Mouse (Mus musculus) kidney, adult 2 months (tissue): ENCODE data around the gene Mt4. TPM values are rescaled to one million over a fixed set of nuclear protein-coding genes. Genes with fewer than 3 reads are reported as not detected.
A peak's percentile ranks its signal among the peaks of the same experiment; 100 is the strongest.

Experiments
- DNase-seq: peaks from one replicate; pipeline ENCODE4 v3.0.0; 2021
- H3K27ac ChIP-seq: fragments of 200-500 bp; 2 replicates; pipeline ENCODE4 v1.5.1; 2012; ENCODE audit warnings: low read depth, low read length, control low read depth, inconsistent platforms; ENCODE audit not compliant: insufficient read depth
- H3K27me3 ChIP-seq: fragments of 200-500 bp; replicated peaks from 2 replicates; pipeline ENCODE4 v1.6.1; 2012; ENCODE audit warnings: mild to moderate bottlenecking, moderate library complexity, low read length, inconsistent platforms; ENCODE audit not compliant: control insufficient read depth, insufficient read depth
- H3K36me3 ChIP-seq: fragments of 200-500 bp; 2 replicates; pipeline ENCODE4 v1.6.1; 2012; ENCODE audit warnings: mild to moderate bottlenecking, moderate library complexity, low read length, inconsistent platforms; ENCODE audit not compliant: control insufficient read depth, insufficient read depth
- H3K4me1 ChIP-seq: fragments of 200-500 bp; 2 replicates; pipeline ENCODE4 v1.6.1; 2011; ENCODE audit warnings: low read length; ENCODE audit not compliant: control insufficient read depth, insufficient read depth
- H3K4me3 ChIP-seq: fragments of 200-500 bp; 2 replicates; pipeline ENCODE4 v1.5.1; 2011; ENCODE audit warnings: mild to moderate bottlenecking, low read depth, low read length, control low read depth; ENCODE audit not compliant: insufficient read depth
- CTCF ChIP-seq: fragments of 200-500 bp; conservative IDR thresholded peaks from 2 replicates; pipeline ENCODE4 v1.5.1; 2011; ENCODE audit warnings: low read depth, mild to moderate bottlenecking, control low read depth, low read length, moderate library complexity, mixed read lengths; ENCODE audit not compliant: insufficient read depth, insufficient read length
- POLR2A ChIP-seq: fragments of 200-500 bp; IDR thresholded peaks from one replicate; pipeline ENCODE4 v1.6.1; 2011; ENCODE audit warnings: low read depth, low read length, control low read depth
- WGBS: fragments of 180-500 bp; shearing (Covaris S2); methylation state at CpG from one replicate; pipeline ENCODE4 v1.1.7; 2018; 5-methylcytosine and 5-hydroxymethylcytosine counted together
- polyA plus RNA-seq: library from polyadenylated mRNA; depleted of rRNA; stranded (reverse); fragments of >200 nt; gene quantifications from 2 replicates; pipeline ENCODE4 v1.2.3, GENCODE M21; 2012

The Mt4 gene
- polyA plus RNA-seq, 1 experiment, result not detected

DNA sequence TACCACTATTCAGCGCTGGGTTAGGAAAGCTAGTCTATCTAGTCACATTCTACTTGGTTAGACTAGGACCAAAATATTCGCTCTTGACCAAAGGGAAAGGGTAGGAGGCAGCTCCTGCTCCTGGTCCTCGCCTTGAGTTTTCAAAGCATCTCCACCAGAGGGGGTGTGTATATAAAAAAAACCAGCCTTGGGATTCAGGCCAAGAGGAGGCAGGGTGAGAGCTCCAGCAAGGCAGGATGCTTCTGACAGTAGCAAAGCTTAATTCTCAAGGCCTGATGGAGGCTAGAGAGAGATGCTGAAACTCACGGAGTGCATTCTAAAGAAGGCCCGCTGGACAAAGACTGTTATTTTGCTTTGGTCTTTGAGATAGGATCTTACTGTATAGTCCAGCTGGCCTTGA lies 32.9 kb upstream of the Mt4 start:
- Histone ChIP-seq H3K27me3 (no peaks in the 10 kb centered on the region), H3K4me1 (no peaks in the 10 kb centered on the region), H3K4me3 (no peak overlapping the region), H3K36me3 (no peaks in the 10 kb centered on the region), H3K27ac (no peak overlapping the region)
- DNase-seq, result no peak
- no peak for TF ChIP-seq CTCF
- TF ChIP-seq POLR2A, result no peak
- 51% methylated on average over 5 of the region's 5 CpGs for WGBS

DNA sequence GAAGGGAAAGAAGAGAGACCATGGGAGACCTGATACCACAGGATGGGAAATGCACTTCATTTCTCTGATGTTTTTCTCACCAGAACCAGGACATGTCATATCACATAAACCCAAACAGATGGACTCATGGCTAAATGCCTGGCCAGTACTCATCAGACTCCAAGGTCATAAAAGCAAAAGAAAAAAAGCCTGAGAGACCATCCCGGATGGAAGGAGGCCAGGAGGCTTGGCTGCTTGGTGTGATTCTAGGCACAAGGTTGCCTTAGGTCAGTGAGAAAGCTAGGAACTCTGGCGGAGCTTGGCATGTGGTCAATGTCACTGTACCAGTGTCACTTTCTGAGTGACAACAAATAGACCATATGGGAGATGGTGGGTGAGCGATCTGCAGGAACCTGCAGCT lies 29.1 kb upstream of the Mt4 start:
- Histone ChIP-seq H3K4me3 (no peak overlapping the region), H3K27ac (no peak overlapping the region), H3K27me3 (no peaks in the 10 kb centered on the region), H3K4me1 (no peaks in the 10 kb centered on the region), H3K36me3 (no peaks in the 10 kb centered on the region)
- 66% methylated on average over 3 of the region's 3 CpGs for WGBS
- TF ChIP-seq CTCF (no peak), POLR2A (no peak)
- peak; percentile 31 for DNase-seq

DNA sequence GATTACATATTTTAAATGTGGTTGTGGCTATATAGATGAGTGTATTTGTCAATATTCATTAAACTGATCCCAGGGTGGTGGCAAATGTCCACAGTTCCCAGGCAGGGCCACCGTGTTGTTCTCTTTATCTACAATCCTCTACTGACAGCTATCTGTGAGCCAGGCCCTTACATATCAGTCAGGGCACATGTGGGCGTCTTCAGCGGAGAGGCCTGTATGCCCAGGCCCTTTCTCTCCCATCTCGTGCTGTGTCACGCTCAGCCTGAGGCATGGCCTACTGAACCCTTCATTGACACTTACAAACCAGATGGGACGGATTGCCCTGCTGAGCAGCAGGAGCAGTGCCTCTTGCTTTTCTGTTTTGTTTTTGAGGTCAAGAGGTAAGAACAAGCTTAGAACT lies 27.6 kb upstream of the Mt4 start:
- Histone ChIP-seq H3K4me3 (no peak overlapping the region), H3K27ac (no peak overlapping the region), H3K27me3 (no peaks in the 10 kb centered on the region), H3K4me1 (no peaks in the 10 kb centered on the region), H3K36me3 (no peaks in the 10 kb centered on the region)
- WGBS, result 91% methylated on average over 6 of the region's 6 CpGs
- TF ChIP-seq POLR2A, result no peak
- TF ChIP-seq CTCF, result no peak
- DNase-seq, result no peak

DNA sequence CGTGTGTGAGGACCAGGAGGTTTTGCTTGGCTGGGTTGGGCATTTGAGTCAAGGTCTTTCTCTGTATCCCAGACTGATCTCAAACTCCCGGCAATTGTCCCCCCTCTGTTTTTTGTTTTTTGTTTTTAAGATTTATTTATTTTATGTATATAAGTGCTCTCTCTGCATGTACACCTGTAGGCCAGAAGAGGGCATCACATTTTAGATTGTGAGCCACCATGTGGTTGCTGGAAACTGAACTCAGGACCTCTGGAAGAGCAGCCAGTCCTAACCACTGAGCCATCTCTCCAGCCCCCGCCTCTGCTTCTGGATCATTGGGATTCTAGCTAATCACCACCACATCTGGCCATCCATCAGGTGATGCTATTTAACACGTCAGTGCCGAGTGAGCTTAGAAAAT lies 27.2 kb upstream of the Mt4 start:
- Histone ChIP-seq H3K4me1 (no peaks in the 10 kb centered on the region), H3K4me3 (no peak overlapping the region), H3K36me3 (no peaks in the 10 kb centered on the region), H3K27me3 (no peaks in the 10 kb centered on the region), H3K27ac (no peak overlapping the region)
- no peak for TF ChIP-seq CTCF
- no peak for TF ChIP-seq POLR2A
- 79% methylated on average over 5 of the region's 5 CpGs for WGBS
- DNase-seq, result no peak

DNA sequence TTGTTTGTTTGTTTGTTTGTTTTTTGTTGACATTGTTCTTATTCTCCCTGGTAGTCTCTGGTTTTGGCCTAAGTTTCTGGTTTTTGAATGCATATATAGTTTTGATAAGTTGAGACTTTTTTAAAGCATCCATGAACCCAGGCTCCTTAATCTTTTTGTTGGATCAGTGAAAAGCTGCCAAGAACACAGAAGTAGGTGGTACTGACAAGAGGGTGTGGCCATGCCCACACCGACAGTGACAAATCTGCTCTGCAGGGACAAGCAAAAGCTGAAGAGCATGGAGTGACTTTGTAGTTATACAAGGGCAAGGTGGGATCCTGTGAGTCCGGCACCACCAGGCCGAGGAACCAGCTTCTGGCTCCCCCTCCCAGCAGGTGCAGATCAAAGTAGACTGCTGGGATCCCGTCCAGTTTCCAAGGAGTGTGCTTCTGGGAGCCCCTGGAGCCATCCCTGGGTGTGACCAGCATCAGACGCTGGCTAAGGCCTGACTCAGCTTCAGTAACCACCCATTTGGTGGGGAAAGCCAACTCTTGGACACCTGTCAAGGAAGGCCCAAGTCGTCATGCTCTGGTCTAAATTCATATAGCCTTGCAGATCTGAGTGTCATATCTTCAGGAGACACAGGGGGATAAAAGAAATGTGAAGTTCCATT lies 26.3 kb upstream of the Mt4 start:
- TF ChIP-seq POLR2A, result no peak
- no peak for TF ChIP-seq CTCF
- no peak overlapping the region for H3K27ac ChIP-seq
- no peaks in the 10 kb centered on the region for H3K27me3 ChIP-seq
- no peaks in the 10 kb centered on the region for H3K36me3 ChIP-seq
- 70% methylated on average over 6 of the region's 6 CpGs for WGBS
- no peak for DNase-seq
- no peaks in the 10 kb centered on the region for H3K4me1 ChIP-seq
- H3K4me3 ChIP-seq, result no peak overlapping the region

DNA sequence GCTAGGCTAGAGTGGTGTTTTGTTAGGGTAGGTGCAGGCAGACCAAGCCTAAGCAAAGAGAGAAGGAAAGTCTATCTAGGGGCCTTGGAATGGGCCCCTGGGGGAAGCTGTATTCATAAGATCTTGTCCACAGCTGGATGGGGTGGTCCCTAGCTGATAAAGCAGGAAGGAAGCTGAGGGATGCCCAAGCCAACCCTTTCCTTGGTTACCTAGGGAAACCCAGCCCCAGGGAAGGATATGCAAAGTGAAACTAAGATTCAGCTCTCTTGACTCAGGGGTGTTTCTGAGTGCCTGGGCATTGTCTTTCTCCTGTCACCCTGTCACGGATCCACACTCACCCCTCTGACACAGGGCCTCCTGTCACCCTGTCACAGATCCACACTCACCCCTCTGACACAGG lies 23.6 kb upstream of the Mt4 start:
- WGBS, result 72% methylated on average over 1 of the region's 1 CpGs
- H3K27me3 ChIP-seq, result no peaks in the 10 kb centered on the region; the same call in 1 of the 2 replicates
- H3K4me3 ChIP-seq, result no peak overlapping the region
- no peak overlapping the region for H3K27ac ChIP-seq
- no peaks in the 10 kb centered on the region for H3K36me3 ChIP-seq
- H3K4me1 ChIP-seq, result no peaks in the 10 kb centered on the region
- no peak for DNase-seq
- TF ChIP-seq CTCF (no peak), POLR2A (no peak)

DNA sequence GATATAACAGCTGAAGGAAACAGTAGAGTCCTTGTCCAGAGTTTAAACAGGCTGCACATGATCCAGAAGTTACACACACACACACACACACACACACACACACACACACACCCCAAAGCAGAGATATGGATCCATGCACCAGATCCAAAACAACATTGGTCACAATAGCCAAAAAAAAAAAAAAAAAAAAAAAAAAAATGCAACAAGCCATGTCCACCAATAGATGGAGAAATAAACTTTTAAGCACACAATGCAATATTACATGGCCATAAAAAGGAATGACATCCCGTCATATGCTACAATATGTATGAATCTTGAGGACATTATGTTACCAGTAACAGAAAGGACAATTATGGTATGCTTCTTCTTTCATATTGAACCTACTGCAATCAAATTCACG lies 23.0 kb upstream of the Mt4 start:
- Histone ChIP-seq H3K36me3 (no peaks in the 10 kb centered on the region), H3K4me1 (no peaks in the 10 kb centered on the region), H3K4me3 (no peak overlapping the region), H3K27me3 (no peaks in the 10 kb centered on the region; the same call in 1 of the 2 replicates), H3K27ac (no peak overlapping the region)
- 91% methylated on average over 2 of the region's 2 CpGs for WGBS
- no peak for TF ChIP-seq CTCF
- no peak for TF ChIP-seq POLR2A
- no peak for DNase-seq
